Mouse (Mus musculus) lung, postnatal 0 days (tissue): Measurements from ENCODE around the gene Opn3.

Experiments used
- CTCF ChIP-seq: IDR thresholded peaks from 2 replicates; pipeline ENCODE4 v1.5.1; 2016; ENCODE audit warnings: antibody characterized with exemption, mild to moderate bottlenecking
- EP300 ChIP-seq: IDR thresholded peaks from 2 replicates; pipeline ENCODE4 v1.6.1; 2016; ENCODE audit warnings: antibody characterized with exemption, mild to moderate bottlenecking, control low read depth

GRCm38 (mm10) chr1:175625257-175625879 is 67.2 kb downstream of the Opn3 start, which contains the start of gene Fh1:
- TF ChIP-seq EP300 (peak; percentile 26; the same call in 1 of the 2 replicates), CTCF (peak; percentile 25; the same call in 1 of the 2 replicates)
